Mouse (Mus musculus) layer of hippocampus, adult 8-10 months (tissue): ENCODE results near the gene Klhl18. TPM values are rescaled to one million over a fixed set of nuclear protein-coding genes. Genes with fewer than 3 reads are reported as not detected.

Experiments
- total RNA-seq, 4 experiments: library from RNA; stranded (reverse); gene quantifications; 2 replicates each; pipeline ENCODE4 v1.2.4; 2022

The Klhl18 gene
- total RNA-seq, 4 experiments from 2014 or later: 22.3 to 27.0 (median 25.5) TPM

Other genes with a start within 250 kb of the Klhl18 start
- gene Cspg5, start 232.9 kb downstream of the Klhl18 start, total RNA-seq: 100 to 1,000 TPM; 256 to 334 (median 299) TPM
- 10 to 100 TPM; 10.7 to 14.4 (median 11.0) TPM for gene Elp6, start 171.5 kb downstream of the Klhl18 start, total RNA-seq
- gene Scap, start 143.4 kb downstream of the Klhl18 start, total RNA-seq: 100 to 1,000 TPM in 3 of 4 experiments, 10 to 100 TPM in 1; 99.5 to 121 (median 101) TPM
- 10 to 100 TPM; 46.2 to 62.8 (median 53.4) TPM for gene Ptpn23, start 68.5 kb downstream of the Klhl18 start, total RNA-seq
- under 1 TPM in 1 of 4 experiments, not detected in 3; 0.31 TPM for gene Ngp, start 56.9 kb downstream of the Klhl18 start, total RNA-seq
- 1 to 10 TPM; 3.8 to 5.6 (median 4.7) TPM for gene Kif9, start 264 bp upstream of the Klhl18 start, total RNA-seq
- gene Setd2, start 55.9 kb upstream of the Klhl18 start, total RNA-seq: 10 to 100 TPM; 54.9 to 70.6 (median 61.4) TPM
- gene Nradd, start 147.8 kb upstream of the Klhl18 start, total RNA-seq: 1 to 10 TPM; 2.0 to 4.6 (median 3.0) TPM
- 10 to 100 TPM; 15.1 to 18.5 (median 18.1) TPM for gene Nbeal2, start 177.5 kb upstream of the Klhl18 start, total RNA-seq
- gene Ccdc12, start 179.8 kb upstream of the Klhl18 start, total RNA-seq: 10 to 100 TPM; 46.4 to 61.2 (median 57.8) TPM